Mouse (Mus musculus) adrenal gland, postnatal 10 days (tissue): ENCODE results near the gene Tex33. TPM values are rescaled to one million over a fixed set of nuclear protein-coding genes. Genes with fewer than 3 reads are reported as not detected.

Source experiments
- microRNA-seq: library from miRNA; unstranded; fragments of <30 nt; microRNA quantifications from one replicate; pipeline ENCODE4 v1.2.0, GENCODE M21; 2021
- total RNA-seq, 2 experiments: library from RNA; stranded (reverse); gene quantifications; 2 replicates each; pipeline ENCODE4 v1.2.3; 2021

The Tex33 gene
- total RNA-seq, 2 experiments from 2014 or later, result not detected

Small RNA genes lying within 50 kb of the gene (microRNA-seq; reads per million reads assigned to microRNA genes)
- not detected for gene Mir7676-2

Other genes with a start within 250 kb of the Tex33 start
- 10 to 100 TPM; 19.4 to 22.9 TPM for gene Ift27, start 221.8 kb downstream of the Tex33 start, total RNA-seq
- gene Pvalb, start 189.5 kb downstream of the Tex33 start, total RNA-seq, result 100 to 1,000 TPM; 132 to 141 TPM
- 1 to 10 TPM; 4.1 to 6.3 TPM for gene Ncf4, start 151.1 kb downstream of the Tex33 start, total RNA-seq
- gene Csf2rb2, start 90.2 kb downstream of the Tex33 start, total RNA-seq, result 1 to 10 TPM; 5.8 to 6.3 TPM
- 10 to 100 TPM; 18.4 to 20.1 TPM for gene Csf2rb, start 70.2 kb downstream of the Tex33 start, total RNA-seq
- gene Tst, start 10.0 kb upstream of the Tex33 start, total RNA-seq, result 100 to 1,000 TPM; 179 to 204 TPM
- gene Mpst, start 10.5 kb upstream of the Tex33 start, total RNA-seq, result 10 to 100 TPM; 49.1 to 52.0 TPM
- gene Kctd17, start 32.7 kb upstream of the Tex33 start, total RNA-seq, result 10 to 100 TPM; 85.2 to 94.8 TPM
- 10 to 100 TPM; 24.7 to 59.5 TPM for gene Tmprss6, start 72.7 kb upstream of the Tex33 start, total RNA-seq
- 1 to 10 TPM; 1.9 TPM for gene Il2rb, start 99.4 kb upstream of the Tex33 start, total RNA-seq
- 10 to 100 TPM; 58.9 to 63.4 TPM for gene C1qtnf6, start 135.5 kb upstream of the Tex33 start, total RNA-seq
- under 1 TPM; 0.39 to 0.42 TPM for gene Sstr3, start 148.8 kb upstream of the Tex33 start, total RNA-seq
- gene Rac2, start 176.9 kb upstream of the Tex33 start, total RNA-seq, result 10 to 100 TPM; 21.3 to 27.1 TPM
- 1 to 10 TPM; 7.0 to 9.9 TPM for gene Cyth4, start 201.1 kb upstream of the Tex33 start, total RNA-seq